Mouse (Mus musculus) midbrain, embryonic 10.5 days (tissue): ENCODE results near the gene St6galnac3. TPM values are rescaled to one million over a fixed set of nuclear protein-coding genes. Genes with fewer than 3 reads are reported as not detected.

Source experiments
- DNase-seq: peaks from one replicate; pipeline ENCODE4 v3.0.0-alpha.2; 2017; ENCODE audit warnings: low spot score
- H3K27ac ChIP-seq: fragments of 300-500 bp; sonication (generic); replicated peaks from 2 replicates; pipeline ENCODE4 v1.5.1; 2016; ENCODE audit warnings: mild to moderate bottlenecking
- H3K27me3 ChIP-seq: fragments of 300-500 bp; sonication (generic); 2 replicates; pipeline ENCODE4 v1.6.1; 2016; ENCODE audit warnings: low read depth, mild to moderate bottlenecking; ENCODE audit not compliant: poor library complexity, severe bottlenecking
- H3K36me3 ChIP-seq: fragments of 300-500 bp; sonication (generic); 2 replicates; pipeline ENCODE4 v1.6.1; 2016; ENCODE audit warnings: mild to moderate bottlenecking, moderate library complexity
- H3K4me1 ChIP-seq: fragments of 300-500 bp; sonication (generic); 2 replicates; pipeline ENCODE4 v1.6.1; 2016
- H3K4me3 ChIP-seq: fragments of 300-500 bp; sonication (generic); 2 replicates; pipeline ENCODE4 v1.5.1; 2016; ENCODE audit warnings: mild to moderate bottlenecking, moderate library complexity
- H3K9me3 ChIP-seq: fragments of 300-500 bp; sonication (generic); replicated peaks from 2 replicates; pipeline ENCODE4 v1.6.1; 2016; ENCODE audit warnings: mild to moderate bottlenecking
- WGBS: fragments of 180-500 bp; shearing (Covaris S2); methylation state at CpG from one replicate; pipeline ENCODE4 v1.1.7; 2016; 5-methylcytosine and 5-hydroxymethylcytosine counted together
- polyA plus RNA-seq: library from polyadenylated mRNA; unstranded; fragments of >200 nt; fragmentation: Nextera tagmentation; extraction: Ambion mirVana; gene quantifications from 2 replicates; pipeline ENCODE4 v1.2.1, GENCODE M21; 2016

St6galnac3 gene
- polyA plus RNA-seq, 1 experiment from 2014 or later = 33.6 TPM

- Histone ChIP-seq H3K4me1 (peaks cover 54% of the 10 kb centered on the region), H3K9me3 (no peaks in the 10 kb centered on the region), H3K4me3 (no peak overlapping the region), H3K27me3 (no peaks in the 10 kb centered on the region), H3K36me3 (no peaks in the 10 kb centered on the region), H3K27ac (no peak overlapping the region; the same call in 1 of the 2 replicates)
- 89% methylated on average over 8 of the region's 8 CpGs for WGBS
- no peak for DNase-seq
Measured at GRCm38 (mm10) chr3:153674359-153674758, 50.6 kb downstream of the St6galnac3 start.

DNA sequence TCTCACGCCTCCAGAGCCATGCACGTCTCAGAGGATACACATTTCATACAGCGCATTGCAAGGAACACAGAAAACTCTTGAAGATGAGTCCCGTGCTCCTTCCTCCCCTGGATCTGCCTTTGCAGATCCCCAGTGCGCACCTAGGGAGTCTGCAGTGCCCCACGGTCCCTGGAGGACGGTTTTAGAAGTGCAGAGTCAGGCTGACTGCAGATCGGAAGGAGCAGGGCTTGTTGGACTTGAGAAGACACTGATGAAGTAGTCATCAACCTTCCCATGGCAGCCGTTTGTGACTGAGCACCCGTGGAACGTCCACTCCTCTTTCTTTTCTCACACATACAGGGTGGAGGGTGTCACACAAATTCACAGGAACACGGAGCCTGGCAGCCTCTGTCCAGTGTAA, 51.5 kb downstream of the St6galnac3 start:
- H3K9me3 ChIP-seq = no peaks in the 10 kb centered on the region
- WGBS = 82% methylated on average over 12 of the region's 12 CpGs
- no peak for DNase-seq
- H3K36me3 ChIP-seq = no peaks in the 10 kb centered on the region
- peak overlapping the region; percentile 23; the same call in 1 of the 2 replicates for H3K27ac ChIP-seq
- H3K4me1 ChIP-seq = peaks cover 63% of the 10 kb centered on the region
- no peak overlapping the region for H3K4me3 ChIP-seq
- H3K27me3 ChIP-seq = no peaks in the 10 kb centered on the region

DNA sequence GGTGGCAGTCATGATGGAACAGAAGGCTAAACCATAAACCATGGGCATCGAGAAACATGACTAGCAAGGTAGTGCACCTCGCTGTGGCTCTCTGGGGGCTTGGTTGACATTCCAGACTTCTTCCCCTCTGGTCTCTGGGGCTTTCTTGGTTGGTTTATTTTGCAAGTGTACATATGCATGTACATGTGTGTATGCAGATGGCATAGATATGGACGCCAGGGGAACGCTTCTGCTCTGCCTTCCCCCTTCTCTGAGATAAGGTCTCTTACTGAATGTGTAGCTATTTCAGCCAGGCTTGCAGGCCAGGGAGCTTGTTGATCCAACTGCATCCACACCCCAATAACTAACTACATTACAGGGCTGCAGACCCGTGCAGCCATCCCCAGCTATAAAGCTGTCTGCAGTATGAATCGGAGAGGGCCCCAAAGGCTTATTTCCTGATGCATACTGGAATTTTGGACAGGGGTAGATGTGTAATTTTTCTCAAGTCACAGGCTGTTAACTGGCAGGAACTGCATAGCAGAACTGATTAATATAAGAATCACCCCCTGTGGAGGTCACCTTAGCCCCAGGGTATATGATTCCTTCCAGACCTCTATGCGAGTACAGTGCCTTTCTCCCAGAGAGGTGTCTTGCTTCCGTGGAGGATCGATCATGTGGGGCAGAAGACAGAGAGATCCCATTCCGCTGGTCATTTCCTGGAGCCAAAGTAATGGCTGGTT, 53.9 kb downstream of the St6galnac3 start:
- H3K27me3 ChIP-seq = no peaks in the 10 kb centered on the region
- DNase-seq = no peak
- 93% methylated on average over 10 of the region's 10 CpGs for WGBS
- peaks cover 60% of the 10 kb centered on the region for H3K4me1 ChIP-seq
- no peak overlapping the region for H3K27ac ChIP-seq
- no peak overlapping the region for H3K4me3 ChIP-seq
- H3K36me3 ChIP-seq = no peaks in the 10 kb centered on the region
- H3K9me3 ChIP-seq = no peaks in the 10 kb centered on the region

GRCm38 (mm10) chr3:153669737-153670435, 55.1 kb downstream of the St6galnac3 start:
- 93% methylated on average over 13 of the region's 13 CpGs for WGBS
- Histone ChIP-seq H3K36me3 (no peaks in the 10 kb centered on the region), H3K9me3 (no peaks in the 10 kb centered on the region), H3K27ac (no peak overlapping the region), H3K4me3 (no peak overlapping the region), H3K27me3 (no peaks in the 10 kb centered on the region), H3K4me1 (peaks cover 50% of the 10 kb centered on the region)
- DNase-seq = no peak

GRCm38 (mm10) chr3:153669329-153669728, 55.6 kb downstream of the St6galnac3 start:
- DNase-seq = no peak
- no peaks in the 10 kb centered on the region for H3K27me3 ChIP-seq
- H3K4me1 ChIP-seq = peaks cover 46% of the 10 kb centered on the region
- H3K36me3 ChIP-seq = no peaks in the 10 kb centered on the region
- WGBS = 59% methylated on average over 8 of the region's 8 CpGs
- no peaks in the 10 kb centered on the region for H3K9me3 ChIP-seq
- H3K27ac ChIP-seq = no peak overlapping the region
- no peak overlapping the region for H3K4me3 ChIP-seq

DNA sequence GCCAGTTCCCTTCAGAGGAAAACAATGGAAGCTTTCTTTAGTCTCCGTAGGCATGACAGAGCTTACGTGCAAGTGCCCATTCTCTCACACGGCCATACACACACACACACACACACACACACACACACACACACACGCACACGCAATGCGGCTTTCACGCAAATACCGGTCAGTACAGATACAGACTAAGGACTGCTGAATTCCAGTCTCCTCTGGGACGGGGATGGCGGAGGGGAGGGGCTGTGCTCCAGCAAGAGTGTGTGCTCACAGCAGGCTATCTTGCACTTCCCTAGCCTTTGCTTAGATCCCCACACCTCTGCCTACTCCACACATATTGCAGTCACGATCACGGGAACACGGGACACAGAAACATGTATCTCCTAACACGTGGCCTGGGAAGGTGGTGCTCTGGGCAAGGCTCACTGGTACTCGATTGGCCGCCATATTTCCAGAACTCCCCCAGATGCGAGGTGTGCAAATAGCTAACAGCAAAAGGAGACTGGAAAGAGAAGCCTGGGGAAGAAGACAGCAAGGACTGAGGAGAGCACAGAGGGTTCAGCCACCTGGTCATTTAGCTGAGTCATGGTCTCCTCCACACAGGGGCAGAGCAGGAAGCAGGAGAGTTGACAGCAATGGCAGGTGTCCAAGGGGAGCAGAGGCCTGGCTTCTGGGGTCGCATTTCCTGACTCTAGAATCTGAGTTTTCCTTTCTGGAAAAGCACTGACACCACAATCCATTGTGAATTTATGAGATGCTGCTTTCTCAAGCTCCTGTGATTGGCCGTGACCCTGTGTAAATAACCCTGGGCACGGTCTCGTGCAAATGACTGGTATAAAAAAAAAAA, 56.3 kb downstream of the St6galnac3 start:
- no peaks in the 10 kb centered on the region for H3K27me3 ChIP-seq
- H3K27ac ChIP-seq = peak overlapping the region; percentile 63; the same call in 1 of the 2 replicates
- no peak overlapping the region for H3K4me3 ChIP-seq
- WGBS = 79% methylated on average over 21 of the region's 21 CpGs
- no peaks in the 10 kb centered on the region for H3K36me3 ChIP-seq
- no peaks in the 10 kb centered on the region for H3K9me3 ChIP-seq
- DNase-seq = no peak
- peaks cover 41% of the 10 kb centered on the region for H3K4me1 ChIP-seq

DNA sequence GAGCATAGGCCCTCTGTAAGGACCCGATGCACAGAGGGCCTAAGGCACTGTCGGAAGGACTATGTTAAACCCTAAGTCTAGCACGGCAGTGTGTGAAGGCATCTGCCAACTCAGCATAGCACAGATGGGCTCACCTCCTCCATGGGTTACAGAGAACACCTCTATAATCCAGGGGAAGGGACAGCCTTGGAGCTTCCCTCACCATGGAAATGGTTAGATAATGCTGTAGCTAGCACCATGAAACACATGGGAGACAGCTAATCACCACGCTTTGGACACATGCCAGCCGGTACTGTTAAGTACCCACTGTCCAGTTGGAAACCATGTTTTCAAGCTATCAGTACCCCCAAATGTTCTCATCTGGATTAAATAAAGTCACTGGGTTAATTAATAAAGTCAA, 60.3 kb downstream of the St6galnac3 start:
- no peak for DNase-seq
- WGBS = 92% methylated on average over 5 of the region's 5 CpGs
- H3K4me1 ChIP-seq = peaks cover 40% of the 10 kb centered on the region

GRCm38 (mm10) chr3:153663841-153664427, 61.0 kb downstream of the St6galnac3 start:
- Histone ChIP-seq H3K9me3 (no peaks in the 10 kb centered on the region), H3K4me3 (no peak overlapping the region), H3K27me3 (no peaks in the 10 kb centered on the region), H3K4me1 (peaks cover 40% of the 10 kb centered on the region), H3K36me3 (no peaks in the 10 kb centered on the region), H3K27ac (no peak overlapping the region)
- 79% methylated on average over 10 of the region's 10 CpGs for WGBS
- DNase-seq = no peak

More for the DNA sequence above, 60.3 kb downstream of the St6galnac3 start:
- Histone ChIP-seq H3K27ac (no peak overlapping the region), H3K9me3 (no peaks in the 10 kb centered on the region), H3K27me3 (no peaks in the 10 kb centered on the region), H3K36me3 (no peaks in the 10 kb centered on the region), H3K4me3 (no peak overlapping the region)

- 85% methylated on average over 9 of the region's 9 CpGs for WGBS
- H3K4me1 ChIP-seq = peaks cover 37% of the 10 kb centered on the region
- H3K4me3 ChIP-seq = no peak overlapping the region
- no peak for DNase-seq
- H3K27me3 ChIP-seq = no peaks in the 10 kb centered on the region
- H3K9me3 ChIP-seq = no peaks in the 10 kb centered on the region
- no peak overlapping the region for H3K27ac ChIP-seq
- H3K36me3 ChIP-seq = no peaks in the 10 kb centered on the region
Measured at GRCm38 (mm10) chr3:153662796-153663195, 62.2 kb downstream of the St6galnac3 start.

GRCm38 (mm10) chr3:153661927-153662326, 63.0 kb downstream of the St6galnac3 start:
- DNase-seq = no peak
- Histone ChIP-seq H3K36me3 (no peaks in the 10 kb centered on the region), H3K27me3 (no peaks in the 10 kb centered on the region), H3K4me3 (no peak overlapping the region), H3K9me3 (no peaks in the 10 kb centered on the region), H3K27ac (no peak overlapping the region), H3K4me1 (peaks cover 36% of the 10 kb centered on the region)
- 92% methylated on average over 7 of the region's 7 CpGs for WGBS

GRCm38 (mm10) chr3:153659575-153660168, 65.3 kb downstream of the St6galnac3 start:
- Histone ChIP-seq H3K9me3 (no peaks in the 10 kb centered on the region), H3K27ac (peak overlapping the region; percentile 43), H3K27me3 (no peaks in the 10 kb centered on the region), H3K4me1 (peaks cover 37% of the 10 kb centered on the region), H3K4me3 (no peak overlapping the region), H3K36me3 (no peaks in the 10 kb centered on the region)
- 60% methylated on average over 15 of the region's 15 CpGs for WGBS
- DNase-seq = no peak
